Mouse (Mus musculus) spleen, postnatal 14 days (tissue): Measurements from ENCODE around the gene Grid2.

ENCODE experiments used
- DNase-seq, 2 experiments: peaks; one replicate each; pipeline ENCODE4 v3.0.0; 2021 to 2022; ENCODE audit warnings: low spot score in 2 of 2

The Grid2 gene

GRCm38 (mm10) chr6:64308631-64309030 lies 1053.0 kb downstream of the Grid2 start:
- DNase-seq: no peak

- no peak for DNase-seq
Measured at GRCm38 (mm10) chr6:64313132-64313531, 1057.5 kb downstream of the Grid2 start.

GRCm38 (mm10) chr6:64326936-64327335 lies 1071.3 kb downstream of the Grid2 start:
- DNase-seq: no peak

- DNase-seq: no peak
Measured at GRCm38 (mm10) chr6:64327876-64328275, 1072.2 kb downstream of the Grid2 start.

- no peak for DNase-seq
Measured at GRCm38 (mm10) chr6:64398413-64399098, 1142.9 kb downstream of the Grid2 start.

- no peak for DNase-seq
Measured at GRCm38 (mm10) chr6:64427658-64428057, 1172.0 kb downstream of the Grid2 start.

- DNase-seq: no peak
Measured at GRCm38 (mm10) chr6:64428898-64429297, 1173.2 kb downstream of the Grid2 start.

- no peak for DNase-seq
Measured at GRCm38 (mm10) chr6:64448127-64448526, 1192.5 kb downstream of the Grid2 start.

- no peak for DNase-seq
Measured at GRCm38 (mm10) chr6:64448864-64449355, 1193.2 kb downstream of the Grid2 start.

- no peak for DNase-seq
Measured at GRCm38 (mm10) chr6:64450770-64451169, 1195.1 kb downstream of the Grid2 start.

GRCm38 (mm10) chr6:64479884-64480283 lies 1224.2 kb downstream of the Grid2 start:
- DNase-seq: no peak

GRCm38 (mm10) chr6:64480592-64480991 lies 1224.9 kb downstream of the Grid2 start:
- DNase-seq: no peak

- no peak for DNase-seq
Measured at GRCm38 (mm10) chr6:64490313-64491067, 1234.8 kb downstream of the Grid2 start.

GRCm38 (mm10) chr6:64504394-64504793 lies 1248.7 kb downstream of the Grid2 start:
- no peak for DNase-seq

GRCm38 (mm10) chr6:64542168-64542567 lies 1286.5 kb downstream of the Grid2 start:
- DNase-seq: no peak

GRCm38 (mm10) chr6:64553645-64554044 lies 1298.0 kb downstream of the Grid2 start:
- DNase-seq: no peak

GRCm38 (mm10) chr6:64555220-64555619 lies 1299.5 kb downstream of the Grid2 start:
- DNase-seq: no peak

GRCm38 (mm10) chr6:64568599-64568998 lies 1312.9 kb downstream of the Grid2 start:
- no peak for DNase-seq

- no peak for DNase-seq
Measured at GRCm38 (mm10) chr6:64581338-64581737, 1325.7 kb downstream of the Grid2 start.

- no peak for DNase-seq
Measured at GRCm38 (mm10) chr6:64588487-64589205, 1333.0 kb downstream of the Grid2 start.

GRCm38 (mm10) chr6:64596261-64596660 lies 1340.6 kb downstream of the Grid2 start:
- no peak for DNase-seq

GRCm38 (mm10) chr6:64596835-64597234 lies 1341.2 kb downstream of the Grid2 start:
- no peak for DNase-seq
